8 mouse cellular contexts compared by ENCODE assay signal in the genomic region with DNA sequence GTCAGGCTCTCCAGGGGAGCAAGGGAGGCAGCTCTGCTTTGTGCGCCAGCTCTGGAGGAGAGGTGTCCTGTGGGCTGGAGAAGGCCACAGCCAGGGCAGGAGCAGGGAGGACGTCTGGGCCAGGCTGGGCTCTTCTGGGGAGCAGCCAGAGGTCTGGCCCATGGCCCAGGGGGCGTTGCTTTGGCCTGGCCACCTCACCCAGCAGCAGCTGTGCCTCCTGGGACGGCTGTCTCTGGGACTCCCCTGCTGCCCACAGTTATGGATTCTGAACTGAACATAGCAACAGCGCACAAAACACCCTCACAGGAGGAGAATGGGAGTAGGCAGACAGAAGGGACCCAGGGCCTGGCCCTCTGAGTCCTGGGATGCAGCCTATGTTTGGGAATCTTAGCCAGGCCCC.
DNase-seq lines count a peak whose midpoint lies in the region; ATAC-seq lines count a peak whose summit lies in the region.
"Had no signal": no experiment of that assay in that cellular context is flagged by ENCODE, and none has a peak within 500 bp of the region (broad histone marks: within the 10 kb centered on the region; RNA-seq: fewer than 3 reads in every experiment).

No protein-coding gene starts in this region.

- H3K27me3 ChIP-seq in midbrain, embryonic 15.5 days (replicated peaks) = no peaks in the 10 kb centered on the region
- no peaks in the 10 kb centered on the region for H3K27me3 ChIP-seq in midbrain, embryonic 16.5 days (ENCODE audit: control insufficient read depth, insufficient read depth, low read depth, low read length)

- H3K9me3 ChIP-seq in midbrain, embryonic 15.5 days = no peaks in the 10 kb centered on the region
- no peaks in the 10 kb centered on the region for H3K9me3 ChIP-seq in midbrain, embryonic 16.5 days (replicated peaks; ENCODE audit: control insufficient read depth, low read length, poor library complexity, severe bottlenecking)

- H3K36me3 ChIP-seq in midbrain, embryonic 15.5 days (replicated peaks) = no peaks in the 10 kb centered on the region
- no peaks in the 10 kb centered on the region for H3K36me3 ChIP-seq in midbrain, embryonic 16.5 days (ENCODE audit: control insufficient read depth, insufficient read depth, low read length)

- 41% methylated on average over 5 of the region's 5 CpGs for WGBS in midbrain, embryonic 15.5 days
- 48% methylated on average over 5 of the region's 5 CpGs for WGBS in midbrain, embryonic 16.5 days

- H3K4me1 ChIP-seq in midbrain, embryonic 15.5 days = peaks cover 5% of the 10 kb centered on the region; the same call in 1 of the 2 replicates
- no peaks in the 10 kb centered on the region for H3K4me1 ChIP-seq in midbrain, embryonic 16.5 days (ENCODE audit: control insufficient read depth, insufficient read depth, low read length)

- no peak for ATAC-seq in midbrain, embryonic 15.5 days (replicated peaks)
- ATAC-seq in midbrain, embryonic 16.5 days = no peak
- ATAC-seq in common myeloid progenitor, adult 5-6 weeks (replicated peaks; ENCODE audit: low read depth, poor library complexity, severe bottlenecking) = 0 out of 2 replicates have a peak, but pooled peaks have one; percentile 29
- ATAC-seq in erythroblast, adult 5-6 weeks (replicated peaks; ENCODE audit: low FRiP score, poor library complexity, severe bottlenecking) = no peak

- 0 out of 2 replicates have a peak overlapping the region, but pooled peaks have one; percentile 11 for H3K27ac ChIP-seq in midbrain, embryonic 15.5 days
- no peak overlapping the region for H3K27ac ChIP-seq in midbrain, embryonic 16.5 days (ENCODE audit: low read length)
- H3K27ac ChIP-seq: layer of hippocampus, adult 2 months had no signal

- H3K9ac ChIP-seq in midbrain, embryonic 15.5 days = no peak overlapping the region
- H3K9ac ChIP-seq in midbrain, embryonic 16.5 days (ENCODE audit: low read depth, low read length) = no peak overlapping the region

- no peak overlapping the region for H3K4me3 ChIP-seq in midbrain, embryonic 15.5 days
- no peak overlapping the region for H3K4me3 ChIP-seq in midbrain, embryonic 16.5 days (ENCODE audit: low read depth, low read length)
- H3K4me3 ChIP-seq: layer of hippocampus, adult 2 months had no signal

- H3K4me2 ChIP-seq in midbrain, embryonic 15.5 days = no peak overlapping the region
- no peak overlapping the region for H3K4me2 ChIP-seq in midbrain, embryonic 16.5 days (ENCODE audit: low read length)

- DNase-seq in heart, adult 9 months (ENCODE audit: low spot score in 2 of 2) = peak; percentile 70 to 75
- peak; percentile 24 to 38 for DNase-seq in kidney, postnatal 4 days
- peak; percentile 15 for DNase-seq in right cerebral cortex, postnatal 4 days

Comparison
In these comparisons a context has a peak if more than half of its experiments do, and no peak if none do; other contexts are left out.
1. DNase-seq: peak in every context shown above with its lines; median percentile 72 in heart, adult 9 months; 31 in kidney, postnatal 4 days; 15 in right cerebral cortex, postnatal 4 days.